Mouse (Mus musculus) ES-E14 (cell line): ENCODE measurements around the gene Chrnb1.

Experiments
- CHD2 ChIP-seq: IDR thresholded peaks from 2 replicates; pipeline ENCODE4 v1.6.1; 2014; ENCODE audit warnings: mild to moderate bottlenecking, low read depth, low read length, inconsistent platforms
- HCFC1 ChIP-seq: IDR thresholded peaks from 2 replicates; pipeline ENCODE4 v1.6.1; 2012; ENCODE audit warnings: low read length, inconsistent platforms, borderline replicate concordance; ENCODE audit not compliant: insufficient read depth

- TF ChIP-seq HCFC1 (no peak), CHD2 (no peak)
Observed at GRCm38 (mm10) chr11:69835966-69836335, 40.2 kb upstream of the Chrnb1 start.
